Mouse (Mus musculus) neural tube, embryonic 15.5 days (tissue): ENCODE measurements around the gene Dnah7c. TPM values are rescaled to one million over a fixed set of nuclear protein-coding genes. Genes with fewer than 3 reads are reported as not detected.
"Not testable (repeated sequence)": the region's sequence is repeated elsewhere in the genome, so short reads cannot be mapped to it uniquely, and the experiment has no call there.

Experiments
- ATAC-seq: fragments of 200-750 bp; cut with Nextera tagmentation; 2 replicates; pipeline ENCODE4 v1.8.0; 2017; ENCODE audit warnings: mild to moderate bottlenecking, moderate TSS enrichment, moderate library complexity; ENCODE audit not compliant: low FRiP score
- H3K27ac ChIP-seq: fragments of 300-500 bp; sonication (generic); replicated peaks from 2 replicates; pipeline ENCODE4 v1.5.1; 2015; ENCODE audit warnings: mild to moderate bottlenecking, inconsistent platforms
- H3K27me3 ChIP-seq: fragments of 300-500 bp; sonication (generic); replicated peaks from 2 replicates; pipeline ENCODE4 v1.6.1; 2015; ENCODE audit warnings: inconsistent platforms
- H3K36me3 ChIP-seq: fragments of 300-500 bp; sonication (generic); 2 replicates; pipeline ENCODE4 v1.6.1; 2015; ENCODE audit warnings: inconsistent platforms
- H3K4me1 ChIP-seq: fragments of 300-500 bp; sonication (generic); 2 replicates; pipeline ENCODE4 v1.6.1; 2015; ENCODE audit warnings: inconsistent platforms
- H3K4me2 ChIP-seq: fragments of 300-500 bp; sonication (generic); 2 replicates; pipeline ENCODE4 v1.6.1; 2015; ENCODE audit warnings: inconsistent platforms, mild to moderate bottlenecking, moderate library complexity
- H3K4me3 ChIP-seq: fragments of 300-500 bp; sonication (generic); replicated peaks from 2 replicates; pipeline ENCODE4 v1.5.1; 2015; ENCODE audit warnings: mild to moderate bottlenecking, inconsistent platforms
- H3K9ac ChIP-seq: fragments of 300-500 bp; sonication (generic); replicated peaks from 2 replicates; pipeline ENCODE4 v1.6.1; 2015; ENCODE audit warnings: mild to moderate bottlenecking, inconsistent platforms
- H3K9me3 ChIP-seq: fragments of 300-500 bp; sonication (generic); replicated peaks from 2 replicates; pipeline ENCODE4 v1.6.1; 2016; ENCODE audit warnings: inconsistent platforms
- WGBS: fragments of 180-500 bp; shearing (Covaris S2); methylation state at CpG from one replicate; pipeline ENCODE4 v1.1.7; 2015; ENCODE audit warnings: mixed read lengths; 5-methylcytosine and 5-hydroxymethylcytosine counted together
- polyA plus RNA-seq: library from polyadenylated mRNA; unstranded; fragments of >200 nt; fragmentation: Nextera tagmentation; extraction: Ambion mirVana; gene quantifications from 2 replicates; pipeline ENCODE4 v1.2.1, GENCODE M21; 2015

The Dnah7c gene
- polyA plus RNA-seq, 1 experiment from 2014 or later: 0.19 TPM

GRCm38 (mm10) chr1:46544812-46545421, 119.5 kb downstream of the Dnah7c start:
- H3K4me1 ChIP-seq: no peaks in the 10 kb centered on the region

GRCm38 (mm10) chr1:46580385-46580784, 155.0 kb downstream of the Dnah7c start:
- Histone ChIP-seq H3K9me3 (no peaks in the 10 kb centered on the region), H3K4me2 (no peak overlapping the region), H3K27me3 (no peaks in the 10 kb centered on the region), H3K27ac (no peak overlapping the region), H3K4me1 (no peaks in the 10 kb centered on the region), H3K4me3 (no peak overlapping the region), H3K36me3 (no peaks in the 10 kb centered on the region), H3K9ac (no peak overlapping the region)
- no peak for ATAC-seq
- 47% methylated on average over 3 of the region's 3 CpGs for WGBS

More at GRCm38 (mm10) chr1:46544812-46545421, 119.5 kb downstream of the Dnah7c start:
- 20% methylated on average over 2 of the region's 2 CpGs for whole genome bisulfite sequencing
- H3K4me3 ChIP-seq: no peak overlapping the region
- H3K27me3 ChIP-seq: no peaks in the 10 kb centered on the region
- no peak overlapping the region for H3K9ac ChIP-seq
- peak; percentile 89 for ATAC-seq
- H3K36me3 ChIP-seq: no peaks in the 10 kb centered on the region
- no peak overlapping the region for H3K27ac ChIP-seq
- no peaks in the 10 kb centered on the region for H3K9me3 ChIP-seq
- no peak overlapping the region for H3K4me2 ChIP-seq

GRCm38 (mm10) chr1:46593826-46594225, 168.4 kb downstream of the Dnah7c start:
- not testable (repeated sequence) for H3K4me1 ChIP-seq, H3K9ac ChIP-seq, ATAC-seq, H3K4me3 ChIP-seq, H3K27me3 ChIP-seq, H3K27ac ChIP-seq, H3K4me2 ChIP-seq, H3K36me3 ChIP-seq, H3K9me3 ChIP-seq
- WGBS: 93% methylated on average over 1 of the region's 1 CpGs

GRCm38 (mm10) chr1:46596343-46596742, 171.0 kb downstream of the Dnah7c start:
- H3K27ac ChIP-seq, H3K9me3 ChIP-seq, H3K4me1 ChIP-seq, H3K9ac ChIP-seq, H3K4me3 ChIP-seq, ATAC-seq, H3K27me3 ChIP-seq, H3K4me2 ChIP-seq, H3K36me3 ChIP-seq: not testable (repeated sequence)
- 100% methylated on average over 1 of the region's 1 CpGs for WGBS

GRCm38 (mm10) chr1:46620331-46620730, 194.9 kb downstream of the Dnah7c start:
- no peaks in the 10 kb centered on the region for H3K36me3 ChIP-seq
- H3K27me3 ChIP-seq: no peaks in the 10 kb centered on the region
- no peak overlapping the region for H3K4me3 ChIP-seq
- no peak overlapping the region for H3K9ac ChIP-seq
- ATAC-seq: no peak
- 93% methylated on average over 1 of the region's 1 CpGs for WGBS
- H3K4me2 ChIP-seq: no peak overlapping the region
- no peak overlapping the region for H3K27ac ChIP-seq
- H3K9me3 ChIP-seq: 0 out of 2 replicates have a peak, but pooled peaks cover 3% of the 10 kb centered on the region
- H3K4me1 ChIP-seq: no peaks in the 10 kb centered on the region

- ATAC-seq, H3K9ac ChIP-seq, H3K4me3 ChIP-seq, H3K27ac ChIP-seq, H3K4me1 ChIP-seq, H3K36me3 ChIP-seq, H3K9me3 ChIP-seq, H3K4me2 ChIP-seq, H3K27me3 ChIP-seq: not testable (repeated sequence)
- 91% methylated on average over 6 of the region's 6 CpGs for WGBS
Observed at GRCm38 (mm10) chr1:46625914-46626313, 200.5 kb downstream of the Dnah7c start.

- H3K27ac ChIP-seq, H3K4me3 ChIP-seq, H3K27me3 ChIP-seq, H3K4me1 ChIP-seq, H3K4me2 ChIP-seq, H3K9ac ChIP-seq, ATAC-seq, H3K9me3 ChIP-seq, H3K36me3 ChIP-seq: not testable (repeated sequence)
- 79% methylated on average over 4 of the region's 4 CpGs for WGBS
Observed at GRCm38 (mm10) chr1:46649821-46650220, 224.4 kb downstream of the Dnah7c start.

- H3K9ac ChIP-seq, H3K27ac ChIP-seq, H3K36me3 ChIP-seq, H3K9me3 ChIP-seq, H3K4me3 ChIP-seq, H3K4me1 ChIP-seq, H3K4me2 ChIP-seq, ATAC-seq, H3K27me3 ChIP-seq: not testable (repeated sequence)
- 47% methylated on average over 2 of the region's 2 CpGs for WGBS
Observed at GRCm38 (mm10) chr1:46652721-46653120, 227.3 kb downstream of the Dnah7c start.

- H3K27ac ChIP-seq, H3K4me1 ChIP-seq, H3K9ac ChIP-seq, H3K4me2 ChIP-seq, H3K4me3 ChIP-seq, H3K36me3 ChIP-seq, H3K27me3 ChIP-seq, ATAC-seq, H3K9me3 ChIP-seq: not testable (repeated sequence)
- WGBS: 81% methylated on average over 1 of the region's 1 CpGs
Observed at GRCm38 (mm10) chr1:46724810-46725209, 299.4 kb downstream of the Dnah7c start.

GRCm38 (mm10) chr1:46725266-46725665, 299.9 kb downstream of the Dnah7c start:
- ATAC-seq: no peak
- no peaks in the 10 kb centered on the region for H3K36me3 ChIP-seq
- 89% methylated on average over 1 of the region's 1 CpGs for WGBS

GRCm38 (mm10) chr1:46725719-46726118, 300.3 kb downstream of the Dnah7c start:
- 88% methylated on average over 2 of the region's 2 CpGs for WGBS
- not testable (repeated sequence) for H3K4me3 ChIP-seq, H3K4me2 ChIP-seq, H3K4me1 ChIP-seq, H3K27ac ChIP-seq, ATAC-seq, H3K36me3 ChIP-seq, H3K9ac ChIP-seq, H3K9me3 ChIP-seq, H3K27me3 ChIP-seq

More at GRCm38 (mm10) chr1:46725266-46725665, 299.9 kb downstream of the Dnah7c start:
- Histone ChIP-seq H3K4me2 (no peak overlapping the region), H3K4me1 (no peaks in the 10 kb centered on the region), H3K27me3 (no peaks in the 10 kb centered on the region), H3K9ac (no peak overlapping the region), H3K4me3 (no peak overlapping the region), H3K27ac (no peak overlapping the region), H3K9me3 (no peaks in the 10 kb centered on the region)

GRCm38 (mm10) chr1:46729731-46730130, 304.3 kb downstream of the Dnah7c start:
- H3K4me1 ChIP-seq, H3K27ac ChIP-seq, H3K4me3 ChIP-seq, H3K27me3 ChIP-seq, H3K9me3 ChIP-seq, H3K36me3 ChIP-seq, H3K4me2 ChIP-seq, ATAC-seq, H3K9ac ChIP-seq: not testable (repeated sequence)
- WGBS: 94% methylated on average over 3 of the region's 3 CpGs
